Mouse (Mus musculus) olfactory bulb, adult 2 months (tissue): ENCODE results near the gene Tas1r1.

ENCODE experiments used
- CTCF ChIP-seq: fragments of 200-500 bp; IDR thresholded peaks from 2 replicates; pipeline ENCODE4 v1.5.1; 2012; ENCODE audit warnings: low read depth, mild to moderate bottlenecking, low read length, moderate library complexity; ENCODE audit not compliant: insufficient read depth
- POLR2A ChIP-seq: fragments of 200-500 bp; IDR thresholded peaks from 2 replicates; pipeline ENCODE4 v1.6.1; 2012; ENCODE audit warnings: mild to moderate bottlenecking, low read depth, low read length, moderate library complexity; ENCODE audit not compliant: insufficient read depth

DNA sequence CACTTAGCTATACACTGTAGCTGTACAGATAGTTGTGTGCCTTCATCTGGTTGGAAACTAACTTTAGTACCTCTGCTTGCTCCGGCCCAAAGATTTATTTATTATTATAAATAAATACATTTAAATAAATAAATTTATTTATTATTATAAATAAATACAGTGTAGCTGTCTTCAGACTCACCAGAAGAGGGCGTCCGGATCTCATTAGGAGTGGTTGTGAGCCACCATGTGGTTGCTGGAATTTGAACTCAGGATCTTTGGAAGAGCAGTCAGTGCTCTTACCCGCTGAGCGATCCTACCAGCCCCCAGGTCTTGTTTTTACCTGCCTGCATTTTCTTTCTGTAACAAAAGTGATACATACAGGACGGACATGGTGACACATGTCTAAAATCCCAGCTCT is 32.2 kb downstream of the Tas1r1 start:
- TF ChIP-seq CTCF (no peak), POLR2A (no peak)
